Mouse (Mus musculus): ENCODE results near the gene Cnot6l. TPM values are rescaled to one million over a fixed set of nuclear protein-coding genes. Genes with fewer than 3 reads are reported as not detected.

Gene Cnot6l
- polyA plus RNA-seq, 1 experiment from 2014 or later: 8.7 TPM

GRCm38 (mm10) chr5:96189761-96190160, 25.8 kb upstream of the Cnot6l start:
- ATAC-seq (ENCODE audit: low read depth): no peak
- no peak overlapping the region for H3K4me2 ChIP-seq
- WGBS (ENCODE audit: insufficient replicate concordance): 67% methylated on average over 1 of the region's 1 CpGs

GRCm38 (mm10) chr5:96183987-96184386, 20.0 kb upstream of the Cnot6l start:
- no peaks in the 10 kb centered on the region for H3K9me3 ChIP-seq (replicated peaks)
- H3K27me3 ChIP-seq: no peaks in the 10 kb centered on the region
- no peak overlapping the region for H3K4me3 ChIP-seq (replicated peaks)
- H3K4me1 ChIP-seq (replicated peaks): no peaks in the 10 kb centered on the region
- WGBS (ENCODE audit: insufficient replicate concordance): 36% methylated on average over 2 of the region's 2 CpGs
- DNase-seq (no peak), ATAC-seq (ENCODE audit: low read depth) (no peak)
- H3K9ac ChIP-seq: no peak overlapping the region
- H3K27ac ChIP-seq: no peak overlapping the region
- no peak overlapping the region for H3K4me2 ChIP-seq
- H3K36me3 ChIP-seq: no peaks in the 10 kb centered on the region

More at GRCm38 (mm10) chr5:96189761-96190160, 25.8 kb upstream of the Cnot6l start:
- H3K4me3 ChIP-seq (replicated peaks): no peak overlapping the region
- DNase-seq: no peak
- no peaks in the 10 kb centered on the region for H3K36me3 ChIP-seq
- H3K9ac ChIP-seq: no peak overlapping the region
- no peak overlapping the region for H3K27ac ChIP-seq
- H3K9me3 ChIP-seq (replicated peaks): no peaks in the 10 kb centered on the region
- no peaks in the 10 kb centered on the region for H3K4me1 ChIP-seq (replicated peaks)
- no peaks in the 10 kb centered on the region for H3K27me3 ChIP-seq

GRCm38 (mm10) chr5:96183211-96183610, 19.2 kb upstream of the Cnot6l start:
- H3K27me3 ChIP-seq: no peaks in the 10 kb centered on the region
- no peaks in the 10 kb centered on the region for H3K9me3 ChIP-seq (replicated peaks)
- no peak overlapping the region for H3K4me3 ChIP-seq (replicated peaks)
- no peak overlapping the region for H3K27ac ChIP-seq
- H3K36me3 ChIP-seq: no peaks in the 10 kb centered on the region
- 69% methylated on average over 2 of the region's 2 CpGs for WGBS (ENCODE audit: insufficient replicate concordance)
- H3K4me2 ChIP-seq: no peak overlapping the region
- ATAC-seq (ENCODE audit: low read depth) (no peak), DNase-seq (no peak)
- no peaks in the 10 kb centered on the region for H3K4me1 ChIP-seq (replicated peaks)
- no peak overlapping the region for H3K9ac ChIP-seq

- H3K27me3 ChIP-seq: no peaks in the 10 kb centered on the region
- H3K36me3 ChIP-seq: no peaks in the 10 kb centered on the region
- H3K4me1 ChIP-seq (replicated peaks): no peaks in the 10 kb centered on the region
- no peak overlapping the region for H3K27ac ChIP-seq
- H3K4me2 ChIP-seq: no peak overlapping the region
- ATAC-seq (ENCODE audit: low read depth) (peak; percentile 18; the same call in 1 of the 2 replicates), DNase-seq (no peak)
- H3K9me3 ChIP-seq (replicated peaks): no peaks in the 10 kb centered on the region
- H3K4me3 ChIP-seq (replicated peaks): no peak overlapping the region
- H3K9ac ChIP-seq: no peak overlapping the region
- 40% methylated on average over 11 of the region's 11 CpGs for WGBS (ENCODE audit: insufficient replicate concordance)
Observed at GRCm38 (mm10) chr5:96176879-96177358, 12.9 kb upstream of the Cnot6l start.

GRCm38 (mm10) chr5:96176121-96176520, 12.2 kb upstream of the Cnot6l start:
- H3K4me1 ChIP-seq (replicated peaks): no peaks in the 10 kb centered on the region
- H3K27me3 ChIP-seq: no peaks in the 10 kb centered on the region
- no peak overlapping the region for H3K4me3 ChIP-seq (replicated peaks)
- no peak overlapping the region for H3K27ac ChIP-seq
- no peak overlapping the region for H3K9ac ChIP-seq
- no peaks in the 10 kb centered on the region for H3K36me3 ChIP-seq
- WGBS (ENCODE audit: insufficient replicate concordance): 70% methylated on average over 9 of the region's 9 CpGs
- no peak overlapping the region for H3K4me2 ChIP-seq
- H3K9me3 ChIP-seq (replicated peaks): no peaks in the 10 kb centered on the region
- no peak for DNase-seq
- ATAC-seq (ENCODE audit: low read depth): no peak

GRCm38 (mm10) chr5:96171765-96172164, 7.8 kb upstream of the Cnot6l start:
- Histone ChIP-seq H3K4me3 (replicated peaks) (no peak overlapping the region), H3K27me3 (no peaks in the 10 kb centered on the region), H3K36me3 (no peaks in the 10 kb centered on the region), H3K4me1 (replicated peaks) (no peaks in the 10 kb centered on the region), H3K27ac (no peak overlapping the region), H3K9me3 (replicated peaks) (no peaks in the 10 kb centered on the region), H3K4me2 (no peak overlapping the region), H3K9ac (no peak overlapping the region)
- ATAC-seq (ENCODE audit: low read depth): no peak
- DNase-seq: no peak
- WGBS (ENCODE audit: insufficient replicate concordance): 74% methylated on average over 4 of the region's 4 CpGs

- ATAC-seq (ENCODE audit: low read depth) (no peak), DNase-seq (no peak)
- Histone ChIP-seq H3K4me3 (replicated peaks) (no peak overlapping the region), H3K27me3 (no peaks in the 10 kb centered on the region), H3K27ac (no peak overlapping the region), H3K36me3 (no peaks in the 10 kb centered on the region), H3K4me1 (replicated peaks) (no peaks in the 10 kb centered on the region), H3K9me3 (replicated peaks) (no peaks in the 10 kb centered on the region), H3K4me2 (no peak overlapping the region), H3K9ac (no peak overlapping the region)
- 36% methylated on average over 3 of the region's 3 CpGs for WGBS (ENCODE audit: insufficient replicate concordance)
Observed at GRCm38 (mm10) chr5:96170443-96170842, 6.5 kb upstream of the Cnot6l start.

GRCm38 (mm10) chr5:96166761-96167160, 2.8 kb upstream of the Cnot6l start:
- no peak overlapping the region for H3K27ac ChIP-seq
- no peak overlapping the region for H3K4me3 ChIP-seq (replicated peaks)
- 67% methylated on average over 2 of the region's 2 CpGs for WGBS (ENCODE audit: insufficient replicate concordance)
- ATAC-seq (ENCODE audit: low read depth) (no peak), DNase-seq (no peak)
- H3K9ac ChIP-seq: no peak overlapping the region
- no peak overlapping the region for H3K4me2 ChIP-seq
- no peaks in the 10 kb centered on the region for H3K36me3 ChIP-seq
- peaks cover 9% of the 10 kb centered on the region for H3K4me1 ChIP-seq (replicated peaks)
- H3K27me3 ChIP-seq: no peaks in the 10 kb centered on the region
- H3K9me3 ChIP-seq (replicated peaks): no peaks in the 10 kb centered on the region

GRCm38 (mm10) chr5:96163396-96164020, 463 bp downstream of the Cnot6l start:
- DNase-seq: no peak
- no peaks in the 10 kb centered on the region for H3K36me3 ChIP-seq

GRCm38 (mm10) chr5:96162399-96163331, 1.3 kb downstream of the Cnot6l start:
- ATAC-seq (ENCODE audit: low read depth) (peak; percentile 94), DNase-seq (peak; percentile 77)
- Histone ChIP-seq H3K9ac (peak overlapping the region; percentile 92), H3K4me1 (replicated peaks) (peaks cover 24% of the 10 kb centered on the region), H3K27me3 (no peaks in the 10 kb centered on the region), H3K36me3 (no peaks in the 10 kb centered on the region), H3K4me3 (replicated peaks) (peak overlapping the region; percentile 98), H3K4me2 (peak overlapping the region; percentile 99), H3K9me3 (replicated peaks) (no peaks in the 10 kb centered on the region), H3K27ac (peak overlapping the region; percentile 95)
- WGBS (ENCODE audit: insufficient replicate concordance): under 1% methylated on average over 56 of the region's 56 CpGs

More at GRCm38 (mm10) chr5:96163396-96164020, 463 bp downstream of the Cnot6l start:
- peak overlapping the region; percentile 82 for H3K9ac ChIP-seq
- no peaks in the 10 kb centered on the region for H3K9me3 ChIP-seq (replicated peaks)
- H3K4me3 ChIP-seq (replicated peaks): peak overlapping the region; percentile 98
- H3K27me3 ChIP-seq: no peaks in the 10 kb centered on the region
- peak overlapping the region; percentile 95 for H3K27ac ChIP-seq
- H3K4me2 ChIP-seq: peak overlapping the region; percentile 99
- no peak for ATAC-seq (ENCODE audit: low read depth)
- H3K4me1 ChIP-seq (replicated peaks): peaks cover 24% of the 10 kb centered on the region
- 0% methylated on average over 1 of the region's 1 CpGs for WGBS (ENCODE audit: insufficient replicate concordance)

GRCm38 (mm10) chr5:96161578-96162398, 2.2 kb downstream of the Cnot6l start:
- Histone ChIP-seq H3K4me2 (peak overlapping the region; percentile 99), H3K27me3 (no peaks in the 10 kb centered on the region), H3K9ac (peak overlapping the region; percentile 92), H3K4me3 (replicated peaks) (peak overlapping the region; percentile 98), H3K36me3 (no peaks in the 10 kb centered on the region), H3K4me1 (replicated peaks) (peaks cover 24% of the 10 kb centered on the region), H3K27ac (peak overlapping the region; percentile 95), H3K9me3 (replicated peaks) (no peaks in the 10 kb centered on the region)
- peak; percentile 36 for DNase-seq
- under 1% methylated on average over 84 of the region's 114 CpGs for WGBS (ENCODE audit: insufficient replicate concordance)
- peak; percentile 59 for ATAC-seq (ENCODE audit: low read depth)
